Mouse (Mus musculus) testis, adult 2 months (tissue): ENCODE measurements around the gene Uvrag. TPM values are rescaled to one million over a fixed set of nuclear protein-coding genes. Genes with fewer than 3 reads are reported as not detected.

Source experiments
- H3K27ac ChIP-seq: fragments of 200-500 bp; 2 replicates; pipeline ENCODE4 v1.5.1; 2012; ENCODE audit warnings: low read depth, low read length; ENCODE audit not compliant: control insufficient read depth, insufficient read depth
- H3K27me3 ChIP-seq: fragments of 200-500 bp; 2 replicates; pipeline ENCODE4 v1.6.1; 2012; ENCODE audit warnings: mild to moderate bottlenecking, low read length, moderate library complexity; ENCODE audit not compliant: control insufficient read depth, insufficient read depth
- H3K36me3 ChIP-seq: fragments of 200-500 bp; 2 replicates; pipeline ENCODE4 v1.6.1; 2012; ENCODE audit warnings: mild to moderate bottlenecking, low read length; ENCODE audit not compliant: control insufficient read depth, insufficient read depth
- H3K4me1 ChIP-seq: fragments of 200-500 bp; 2 replicates; pipeline ENCODE4 v1.6.1; 2012; ENCODE audit warnings: low read length; ENCODE audit not compliant: control insufficient read depth, insufficient read depth
- H3K4me3 ChIP-seq: fragments of 200-500 bp; 2 replicates; pipeline ENCODE4 v1.5.1; 2012; ENCODE audit warnings: low read depth, mild to moderate bottlenecking, low read length, moderate library complexity, mixed read lengths; ENCODE audit not compliant: control insufficient read depth
- CTCF ChIP-seq: fragments of 200-500 bp; IDR thresholded peaks from 2 replicates; pipeline ENCODE4 v1.5.1; 2012; ENCODE audit warnings: low read depth, mild to moderate bottlenecking, inconsistent platforms, low read length, moderate library complexity; ENCODE audit not compliant: control insufficient read depth, insufficient read depth, insufficient replicate concordance
- POLR2A ChIP-seq: fragments of 200-500 bp; IDR thresholded peaks from 2 replicates; pipeline ENCODE4 v1.6.1; 2012; ENCODE audit warnings: low read depth, mild to moderate bottlenecking, inconsistent platforms, low read length, moderate library complexity; ENCODE audit not compliant: control insufficient read depth
- polyA plus RNA-seq: library from polyadenylated mRNA; depleted of rRNA; stranded (reverse); fragments of >200 nt; gene quantifications from 2 replicates; pipeline ENCODE4 v1.2.3, GENCODE M21; 2012

Uvrag gene
- polyA plus RNA-seq, 1 experiment, result 2.6 TPM

- TF ChIP-seq POLR2A (no peak), CTCF (no peak)
- Histone ChIP-seq H3K27ac (no peak overlapping the region), H3K36me3 (no peaks in the 10 kb centered on the region), H3K27me3 (no peaks in the 10 kb centered on the region), H3K4me1 (no peaks in the 10 kb centered on the region; the same call in 1 of the 2 replicates), H3K4me3 (no peak overlapping the region)
Measured at GRCm38 (mm10) chr7:99094336-99094735, 46.6 kb downstream of the Uvrag start.

GRCm38 (mm10) chr7:99091915-99092645 is 48.9 kb downstream of the Uvrag start:
- TF ChIP-seq POLR2A, result no peak
- TF ChIP-seq CTCF, result no peak
- peak overlapping the region; percentile 69 for H3K4me3 ChIP-seq
- H3K27me3 ChIP-seq, result no peaks in the 10 kb centered on the region
- H3K4me1 ChIP-seq, result no peaks in the 10 kb centered on the region; the same call in 1 of the 2 replicates
- no peak overlapping the region for H3K27ac ChIP-seq
- H3K36me3 ChIP-seq, result no peaks in the 10 kb centered on the region

- H3K4me1 ChIP-seq, result no peaks in the 10 kb centered on the region; the same call in 1 of the 2 replicates
- H3K36me3 ChIP-seq, result no peaks in the 10 kb centered on the region
- H3K27me3 ChIP-seq, result no peaks in the 10 kb centered on the region
- no peak overlapping the region for H3K4me3 ChIP-seq
- no peak for TF ChIP-seq POLR2A
- no peak for TF ChIP-seq CTCF
- H3K27ac ChIP-seq, result no peak overlapping the region
Measured at GRCm38 (mm10) chr7:99089716-99090115, 51.2 kb downstream of the Uvrag start.

GRCm38 (mm10) chr7:99088576-99089346 is 52.2 kb downstream of the Uvrag start:
- H3K36me3 ChIP-seq, result no peaks in the 10 kb centered on the region
- no peaks in the 10 kb centered on the region for H3K27me3 ChIP-seq
- no peaks in the 10 kb centered on the region; the same call in 1 of the 2 replicates for H3K4me1 ChIP-seq
- TF ChIP-seq CTCF, result no peak
- no peak for TF ChIP-seq POLR2A
- H3K4me3 ChIP-seq, result no peak overlapping the region
- no peak overlapping the region for H3K27ac ChIP-seq

GRCm38 (mm10) chr7:99087581-99087980 is 53.4 kb downstream of the Uvrag start:
- Histone ChIP-seq H3K4me1 (no peaks in the 10 kb centered on the region; the same call in 1 of the 2 replicates), H3K36me3 (no peaks in the 10 kb centered on the region), H3K4me3 (no peak overlapping the region), H3K27me3 (no peaks in the 10 kb centered on the region), H3K27ac (no peak overlapping the region)
- TF ChIP-seq CTCF (no peak), POLR2A (no peak)

GRCm38 (mm10) chr7:99086646-99087443 is 54.1 kb downstream of the Uvrag start:
- no peaks in the 10 kb centered on the region for H3K27me3 ChIP-seq
- H3K36me3 ChIP-seq, result no peaks in the 10 kb centered on the region
- no peak for TF ChIP-seq POLR2A
- TF ChIP-seq CTCF, result no peak
- no peaks in the 10 kb centered on the region for H3K4me1 ChIP-seq
- no peak overlapping the region for H3K4me3 ChIP-seq
- no peak overlapping the region for H3K27ac ChIP-seq

GRCm38 (mm10) chr7:99085249-99085648 is 55.7 kb downstream of the Uvrag start:
- Histone ChIP-seq H3K27ac (no peak overlapping the region), H3K4me1 (no peaks in the 10 kb centered on the region)
- TF ChIP-seq CTCF (no peak), POLR2A (no peak)

GRCm38 (mm10) chr7:99079522-99079921 is 61.4 kb downstream of the Uvrag start:
- H3K4me1 ChIP-seq, result no peaks in the 10 kb centered on the region
- H3K27me3 ChIP-seq, result no peaks in the 10 kb centered on the region
- H3K27ac ChIP-seq, result no peak overlapping the region
- no peak overlapping the region for H3K4me3 ChIP-seq
- no peaks in the 10 kb centered on the region for H3K36me3 ChIP-seq
- no peak for TF ChIP-seq CTCF

More at GRCm38 (mm10) chr7:99085249-99085648, 55.7 kb downstream of the Uvrag start:
- Histone ChIP-seq H3K36me3 (no peaks in the 10 kb centered on the region), H3K27me3 (no peaks in the 10 kb centered on the region), H3K4me3 (no peak overlapping the region)
